Mouse (Mus musculus): ENCODE measurements around the gene Tcf3.

Gene Tcf3

DNA sequence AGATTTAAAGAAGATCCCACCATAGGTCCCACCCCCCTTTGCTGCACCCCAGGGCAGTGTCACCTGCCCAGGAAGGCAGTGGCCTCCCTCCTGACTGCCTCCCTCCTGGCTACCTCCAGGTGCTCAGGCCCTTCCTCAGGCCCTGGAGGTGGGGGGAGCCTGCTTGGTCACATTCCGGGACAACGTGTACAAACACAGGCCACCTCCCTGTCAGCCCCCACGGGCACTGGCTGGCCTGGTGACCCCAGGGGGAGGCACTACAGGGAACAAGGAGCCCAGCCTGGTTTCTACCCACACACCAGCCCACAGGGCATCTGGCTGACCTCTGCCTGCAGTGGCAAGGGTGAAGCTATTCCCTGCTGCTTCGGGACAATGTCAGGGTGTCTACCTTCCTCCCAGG is 4.5 kb upstream of the Tcf3 start:
- no peak for DNase-seq (ENCODE audit: low read depth, low spot score)

DNA sequence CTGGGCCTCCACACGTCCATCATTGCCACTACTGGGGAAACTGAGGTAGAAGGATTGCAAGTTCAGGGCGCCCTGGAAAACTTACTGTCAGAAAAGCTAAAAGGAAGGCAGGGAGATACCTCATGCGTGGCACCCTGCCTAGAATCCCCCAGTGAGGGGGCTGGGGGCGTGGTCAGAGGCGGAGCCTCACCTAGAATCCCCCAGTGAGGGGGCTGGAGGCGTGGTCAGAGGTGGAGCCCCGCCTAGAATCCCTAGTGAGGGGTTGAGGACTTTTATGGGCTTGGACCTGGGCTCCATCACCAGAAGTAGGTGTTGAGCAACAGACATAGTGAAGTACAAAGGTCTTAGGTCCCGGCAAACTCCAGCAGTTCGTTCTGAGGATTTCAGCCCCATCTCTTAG is 2.8 kb upstream of the Tcf3 start:
- DNase-seq (ENCODE audit: low read depth, low spot score) = no peak

DNA sequence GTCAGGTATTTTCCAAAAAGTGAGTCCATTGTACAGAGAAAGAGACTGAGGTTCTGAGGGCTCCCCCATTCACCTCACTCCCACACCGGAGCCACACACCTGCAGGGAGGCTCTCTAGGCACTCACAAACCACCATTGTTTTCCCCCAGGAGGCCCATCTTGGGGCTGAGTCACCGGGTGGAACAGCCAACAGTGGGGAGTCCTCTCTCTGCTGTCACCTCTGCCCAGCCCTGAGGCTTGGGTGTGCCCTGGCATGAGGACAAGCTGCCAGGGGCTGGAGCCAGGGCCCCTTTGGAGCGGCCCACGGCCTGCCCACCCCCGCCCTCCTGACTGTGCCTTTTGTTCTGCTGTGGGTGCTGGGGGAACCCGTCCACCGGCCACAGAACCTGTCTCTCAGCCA is 2.3 kb upstream of the Tcf3 start:
- no peak for DNase-seq (ENCODE audit: low read depth, low spot score)

DNA sequence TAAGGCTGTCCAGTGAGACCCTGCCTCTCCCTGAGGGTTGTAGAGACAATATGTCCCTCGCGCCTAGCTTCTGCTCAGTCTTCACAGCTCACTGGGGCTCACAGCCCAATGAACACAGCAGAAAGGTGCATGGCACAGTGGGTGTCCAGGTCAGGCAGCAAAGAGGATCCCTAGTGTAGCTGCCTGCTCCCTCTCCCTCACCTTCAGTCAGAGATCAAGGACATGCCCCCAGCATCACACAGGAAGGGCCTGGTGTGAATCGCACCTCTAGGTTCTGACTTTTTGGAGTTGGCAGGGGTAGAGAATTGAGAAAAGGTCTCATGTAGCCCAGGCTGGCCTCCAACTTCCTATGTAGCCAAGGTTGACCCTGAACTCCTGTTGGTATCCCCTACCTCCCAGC is 1.4 kb upstream of the Tcf3 start:
- DNase-seq (ENCODE audit: low read depth, low spot score) = no peak

DNA sequence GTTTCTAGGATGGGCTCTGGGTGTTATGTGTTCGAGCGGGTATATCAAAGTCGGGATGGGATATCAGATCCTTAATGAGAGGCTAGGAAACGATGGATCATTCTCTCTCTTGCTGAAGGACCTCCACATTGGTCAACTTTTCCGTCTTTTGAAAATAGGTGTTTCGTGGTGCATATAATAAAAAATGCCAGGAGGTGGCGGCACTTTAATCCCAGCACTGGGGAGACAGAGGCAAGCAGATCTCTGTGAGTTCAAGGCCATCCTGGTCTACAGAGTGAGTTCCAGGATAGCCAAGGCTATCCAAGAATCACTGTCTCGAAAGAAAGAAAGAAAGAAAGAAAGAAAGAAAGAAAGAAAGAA is 766 bp upstream of the Tcf3 start:
- no peak for DNase-seq (ENCODE audit: low read depth, low spot score)

DNA sequence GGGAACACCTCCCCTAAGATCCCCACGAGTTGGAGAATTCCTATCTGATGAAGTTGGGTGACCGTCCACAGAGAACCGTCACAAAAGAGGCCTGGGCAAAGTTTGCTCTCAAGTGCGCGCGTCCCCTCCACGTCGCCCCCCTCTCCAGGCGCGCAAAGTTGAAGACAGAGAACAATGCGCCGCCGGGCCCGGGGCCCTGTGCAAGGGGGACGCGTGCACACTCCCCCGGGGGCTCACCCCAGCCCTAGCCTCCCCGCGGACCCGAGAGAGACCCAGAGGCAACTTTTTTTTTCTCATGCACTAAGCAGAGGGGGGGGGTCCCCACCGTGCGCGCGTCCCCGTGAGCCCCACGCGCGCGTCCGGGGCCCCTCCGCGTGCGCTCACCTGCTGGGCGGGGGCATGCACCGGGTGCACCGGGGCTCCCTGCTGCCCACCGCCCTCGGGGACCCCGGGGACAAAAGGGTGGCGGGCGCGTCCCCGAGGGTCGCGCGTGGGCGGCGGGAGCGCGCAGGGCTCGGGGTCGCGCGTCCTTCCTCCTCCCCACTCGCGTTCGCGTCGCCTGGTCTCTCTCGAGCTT is 423 bp downstream of the Tcf3 start:
- DNase-seq (ENCODE audit: low read depth, low spot score) = no peak

DNA sequence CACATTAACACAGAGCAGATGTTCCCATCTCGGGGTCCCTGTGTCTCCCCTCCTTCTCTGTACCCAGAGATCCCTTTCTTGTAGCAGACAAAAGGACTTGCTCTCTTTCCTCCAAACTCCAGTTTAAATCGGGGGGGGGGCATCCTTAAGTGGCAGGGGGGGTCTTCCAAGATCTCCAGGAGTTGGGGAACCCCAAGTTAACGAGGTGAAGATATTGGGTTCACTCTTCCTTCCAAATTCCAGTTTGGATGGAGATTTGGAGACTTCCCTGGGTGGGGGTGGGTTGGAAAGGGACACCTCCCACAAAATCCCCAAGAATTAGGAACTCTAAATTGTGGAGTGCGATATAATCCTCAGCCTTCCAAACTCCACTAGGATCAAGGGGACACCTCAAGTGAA is 1.1 kb downstream of the Tcf3 start:
- no peak for DNase-seq (ENCODE audit: low read depth, low spot score)

DNA sequence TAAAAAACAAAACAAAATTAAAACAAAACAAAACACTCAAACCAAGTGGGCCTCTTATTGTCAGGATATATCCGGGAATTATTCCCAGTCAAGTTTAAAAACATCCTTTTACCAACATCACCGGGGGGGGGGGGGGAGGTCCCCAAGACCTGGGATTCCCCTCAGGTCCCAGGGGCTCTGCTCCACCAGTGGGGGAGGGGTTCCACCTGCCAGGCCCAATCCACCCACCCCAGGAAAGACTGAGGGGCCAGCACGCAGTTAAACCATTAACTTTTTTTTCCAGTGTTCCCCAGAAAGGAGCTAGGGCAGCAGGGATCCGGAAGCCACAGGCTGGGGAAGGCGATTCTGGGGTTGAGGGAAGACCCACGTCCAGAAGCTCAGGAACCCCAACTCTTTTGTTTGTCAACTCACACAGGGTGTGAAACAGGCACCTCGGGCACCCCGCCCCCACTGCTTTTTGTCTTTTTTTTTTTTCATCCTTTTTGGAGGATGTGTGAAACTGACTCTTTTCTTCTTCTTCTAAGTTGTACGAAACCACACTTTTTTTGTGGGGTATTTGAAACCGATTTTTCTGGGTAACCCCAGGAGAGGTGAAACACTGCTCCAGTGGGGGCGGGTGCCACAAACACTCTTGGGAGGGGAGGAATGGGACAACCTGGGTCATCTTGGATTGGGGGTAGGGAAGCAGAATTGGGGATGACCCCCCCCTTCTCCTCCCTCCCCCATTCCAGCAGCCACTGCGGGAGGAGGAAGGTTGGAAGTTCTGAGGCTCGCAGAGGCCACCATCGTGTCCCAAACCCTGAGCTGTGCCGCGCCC is 1.7 kb downstream of the Tcf3 start:
- DNase-seq (ENCODE audit: low read depth, low spot score) = no peak

DNA sequence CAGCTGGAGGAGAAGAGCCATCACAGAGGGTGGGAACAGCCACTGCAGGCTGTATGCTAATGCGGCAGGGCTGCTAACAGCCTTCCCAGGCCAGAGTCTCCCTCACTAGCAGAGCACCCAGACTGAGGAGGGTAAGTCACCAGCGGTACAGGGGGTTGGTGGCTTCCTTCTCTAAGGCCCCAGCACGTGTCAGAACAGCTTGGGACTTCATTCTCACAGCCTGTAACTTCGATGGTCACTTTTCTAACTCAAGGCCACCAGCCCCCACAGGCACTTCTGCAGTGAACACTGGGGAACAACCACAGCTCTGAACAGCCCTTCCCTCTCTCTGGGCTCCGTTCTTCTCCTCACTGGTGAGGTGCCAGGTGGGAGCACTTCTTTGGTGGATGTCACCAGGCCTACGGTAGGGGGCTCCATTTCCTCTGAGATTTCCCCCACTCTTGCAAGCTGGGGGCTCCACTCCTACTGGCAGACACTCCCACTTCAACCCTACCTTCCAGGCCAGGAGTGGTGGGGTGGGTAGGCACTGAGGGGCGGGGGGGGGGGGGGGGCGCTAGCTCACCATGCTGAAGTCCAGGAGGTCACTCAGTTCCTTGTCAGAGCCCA is 3.0 kb downstream of the Tcf3 start:
- no peak for DNase-seq (ENCODE audit: low read depth, low spot score)

DNA sequence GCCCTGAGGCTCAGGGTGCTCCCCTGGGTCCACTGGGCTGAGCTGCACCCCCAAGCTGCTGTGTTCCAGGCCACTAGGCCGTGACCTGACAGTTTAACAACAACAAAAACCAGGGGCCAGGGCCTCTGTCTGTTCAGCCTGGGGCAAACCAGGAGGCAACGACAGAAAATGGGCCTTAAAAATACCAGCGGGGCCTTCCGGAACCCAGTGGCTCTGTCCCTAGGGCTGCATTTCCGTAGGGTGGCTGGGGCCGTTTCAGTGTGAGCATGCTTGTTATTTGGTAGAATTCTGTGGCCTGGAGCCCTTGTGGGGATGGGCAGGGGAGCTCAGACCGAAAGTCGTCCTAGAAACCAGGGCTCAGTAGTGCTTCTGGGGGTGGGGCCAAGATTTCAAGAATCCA is 3.6 kb downstream of the Tcf3 start:
- no peak for DNase-seq (ENCODE audit: low read depth, low spot score)

DNA sequence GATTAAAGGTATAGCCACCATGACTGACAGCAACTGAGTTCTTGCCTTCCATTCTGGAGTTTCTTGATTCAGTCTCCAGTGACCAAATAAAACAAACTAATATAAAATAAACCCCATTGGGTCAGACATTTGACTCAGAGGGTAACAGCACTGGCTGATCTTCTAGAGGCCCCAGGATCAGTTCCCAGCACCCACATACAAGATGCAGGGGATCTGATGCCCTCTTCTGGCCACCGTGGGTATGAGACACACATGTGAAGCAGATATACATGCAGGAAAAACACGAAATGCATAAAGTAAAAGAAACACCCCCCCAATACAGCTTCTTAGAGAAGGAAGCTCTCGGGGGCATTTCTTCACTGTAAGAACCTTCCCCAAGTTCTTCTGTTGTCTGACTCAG is 8.4 kb downstream of the Tcf3 start:
- DNase-seq (ENCODE audit: low read depth, low spot score) = no peak

DNA sequence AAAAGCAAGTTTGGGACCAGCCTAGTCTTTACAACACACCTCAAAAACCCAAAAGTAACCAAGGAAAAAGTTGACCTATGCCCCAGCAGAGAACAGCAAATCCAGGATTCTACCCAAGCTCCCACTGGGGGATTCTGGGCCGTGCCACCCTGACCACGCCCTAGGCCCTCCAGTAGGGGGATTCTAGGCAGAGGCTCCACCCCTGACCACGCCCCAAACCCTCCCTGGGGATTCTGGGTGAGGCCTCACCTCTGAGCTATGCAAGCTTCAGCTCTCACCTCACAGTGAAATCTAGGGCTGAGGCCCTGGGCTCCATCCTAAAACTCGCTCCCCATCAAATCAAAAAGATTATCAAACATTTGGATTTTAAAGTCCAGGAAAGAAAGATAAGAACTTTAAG is 9.9 kb downstream of the Tcf3 start:
- DNase-seq (ENCODE audit: low read depth, low spot score) = no peak

DNA sequence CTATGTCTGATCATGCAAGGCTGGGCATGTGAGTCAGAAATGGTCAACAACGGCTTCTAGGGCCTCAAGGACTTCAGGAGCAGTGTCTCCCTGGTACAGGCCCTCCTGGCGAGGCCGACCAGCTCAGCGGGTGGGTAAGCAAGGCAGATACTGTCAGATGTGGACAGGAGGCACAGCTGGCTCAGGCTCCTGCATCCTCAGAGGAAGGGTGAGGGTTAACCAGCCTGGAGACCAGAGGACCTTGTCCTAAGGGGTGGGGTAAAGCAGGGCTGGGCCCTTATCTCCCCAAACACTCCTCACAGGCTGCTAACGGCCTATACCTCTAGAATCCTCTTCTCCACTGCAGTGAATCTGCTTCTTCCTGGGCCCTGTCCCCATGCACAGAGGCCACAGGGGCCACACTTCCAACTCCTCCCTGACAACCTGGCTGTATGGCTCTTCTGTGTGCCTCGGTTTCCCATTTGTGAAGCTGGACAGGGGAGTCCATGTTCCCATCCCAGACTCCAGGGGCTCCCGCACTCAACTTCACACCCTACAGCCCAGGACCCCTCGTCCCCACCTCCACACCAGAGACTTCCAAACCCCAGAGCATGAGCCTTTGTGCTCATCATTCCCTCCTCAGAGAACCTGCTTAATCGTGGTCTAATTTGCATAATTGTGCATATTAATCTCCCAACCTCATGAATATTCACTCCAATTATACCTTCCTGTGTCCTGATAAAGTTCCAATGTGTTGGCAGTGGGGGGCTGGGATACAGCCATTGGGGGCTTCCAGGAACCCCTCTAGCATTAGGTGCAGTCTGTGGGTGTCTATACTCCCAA is 11.6 kb downstream of the Tcf3 start:
- DNase-seq (ENCODE audit: low read depth, low spot score) = no peak

DNA sequence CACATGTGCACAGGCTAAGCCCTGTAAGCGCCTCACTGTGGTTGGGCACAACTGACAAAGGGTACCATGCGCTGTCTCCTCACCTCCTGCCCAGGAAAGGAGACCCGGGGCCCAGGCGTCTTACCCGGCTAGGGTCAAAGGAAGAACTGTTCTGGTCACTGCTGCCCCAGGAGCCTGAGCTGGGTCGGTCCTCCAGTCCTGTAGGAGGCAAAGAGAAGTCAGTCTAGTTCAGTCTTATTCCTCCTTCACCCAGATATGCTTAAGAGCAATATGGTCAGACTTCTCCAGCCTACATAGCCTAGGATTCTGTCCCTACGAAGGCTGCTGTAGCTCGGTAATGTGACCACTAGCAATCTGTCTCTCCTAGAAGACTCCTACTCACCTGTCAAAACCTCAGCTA is 12.2 kb downstream of the Tcf3 start:
- DNase-seq (ENCODE audit: low read depth, low spot score) = no peak

DNA sequence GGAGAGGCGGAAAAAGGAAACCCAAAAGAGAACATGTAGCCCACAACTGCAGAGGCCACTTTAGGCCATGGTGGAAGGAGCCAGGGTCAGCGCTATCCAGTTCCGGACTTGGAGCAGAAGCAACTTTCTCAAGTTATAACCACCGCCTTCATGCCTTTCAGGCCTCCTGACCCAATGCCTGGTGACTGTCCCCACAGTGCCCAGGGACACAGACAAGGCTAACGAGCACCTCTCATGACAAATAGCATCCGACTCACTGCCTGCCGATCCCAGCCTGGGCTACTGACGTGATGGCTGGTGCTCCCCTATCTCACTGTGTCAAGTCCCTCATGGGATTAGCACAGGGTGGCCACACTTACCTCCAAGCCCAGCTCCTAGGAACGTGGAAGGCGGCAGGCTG is 12.7 kb downstream of the Tcf3 start:
- no peak for DNase-seq (ENCODE audit: low read depth, low spot score)

DNA sequence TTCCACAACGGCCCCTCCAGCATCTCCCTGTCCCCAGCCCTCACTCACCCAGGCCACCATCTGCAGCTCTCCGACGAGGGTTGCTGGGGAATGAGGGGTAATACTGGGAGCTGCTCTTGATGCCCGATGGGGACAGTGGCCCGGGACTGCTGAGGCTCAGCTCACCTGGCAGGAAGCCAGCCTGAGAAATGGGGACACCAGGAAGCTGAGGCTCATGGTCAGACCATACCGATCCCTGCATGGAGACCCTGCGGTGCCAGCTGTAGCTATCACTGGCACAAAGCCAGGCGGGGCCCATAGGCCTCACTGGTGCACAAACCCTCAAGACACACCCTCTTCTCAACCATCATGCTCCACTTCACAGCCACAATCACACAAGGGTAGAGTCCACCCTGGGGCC is 14.0 kb downstream of the Tcf3 start:
- DNase-seq (ENCODE audit: low read depth, low spot score) = no peak

DNA sequence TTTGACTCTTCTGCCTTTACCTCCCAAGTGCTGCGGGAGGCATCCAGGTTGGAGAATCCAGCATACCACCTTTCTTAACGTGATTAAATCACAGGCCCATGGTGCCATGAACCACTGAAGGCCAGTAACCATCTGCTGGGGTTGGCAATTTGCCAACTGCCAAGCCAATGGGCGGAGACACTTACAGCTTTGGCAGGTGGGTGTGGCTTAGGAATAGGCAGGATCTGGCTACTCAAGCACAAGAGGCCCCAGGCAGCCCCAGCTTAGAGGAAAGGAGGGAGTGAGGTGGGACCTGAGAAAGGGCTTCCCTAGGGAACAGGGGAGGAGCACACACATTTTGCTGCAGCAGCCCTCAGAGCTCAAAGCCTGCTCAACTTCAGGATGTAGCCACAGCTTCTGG is 15.1 kb downstream of the Tcf3 start:
- DNase-seq (ENCODE audit: low read depth, low spot score) = no peak

DNA sequence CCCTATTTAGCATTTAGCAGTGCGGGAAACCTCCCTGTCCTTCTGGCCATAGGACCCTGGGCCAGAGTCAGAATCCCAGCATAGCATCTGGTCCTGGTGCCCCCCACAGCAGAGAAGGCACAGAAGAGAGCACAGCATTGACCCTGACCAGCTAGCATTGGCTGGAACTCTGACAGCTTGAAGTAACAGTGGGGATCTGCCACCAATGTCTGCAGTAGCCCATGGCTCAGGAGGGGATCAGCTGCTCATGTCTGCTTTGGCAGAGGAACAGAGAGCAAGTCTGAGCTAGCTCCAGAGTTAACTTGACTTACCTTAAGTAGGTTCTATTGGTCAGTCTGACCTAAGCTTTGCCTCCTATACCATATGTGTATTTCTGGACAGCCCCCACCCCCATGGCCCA is 15.6 kb downstream of the Tcf3 start:
- DNase-seq (ENCODE audit: low read depth, low spot score) = no peak

DNA sequence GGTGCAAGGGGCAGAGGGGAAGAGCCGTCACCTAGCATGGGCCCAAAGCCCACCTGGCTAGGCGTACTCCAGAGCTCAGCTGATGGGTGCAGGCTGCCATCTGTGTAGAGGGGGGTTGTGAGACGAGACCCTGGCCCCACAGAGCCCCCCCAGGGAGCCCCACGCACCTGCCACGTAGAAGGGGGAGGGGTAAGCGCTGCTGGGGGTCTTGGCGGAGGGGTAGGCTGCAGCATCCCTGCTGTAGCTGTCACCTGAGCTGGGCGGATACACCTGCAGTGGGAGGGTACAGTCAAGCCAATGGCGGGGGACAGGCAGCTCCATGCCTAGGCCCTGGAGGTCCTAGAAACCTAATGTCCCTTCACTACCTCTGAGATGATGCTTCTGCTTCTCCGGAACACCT is 16.1 kb downstream of the Tcf3 start:
- DNase-seq (ENCODE audit: low read depth, low spot score) = no peak

DNA sequence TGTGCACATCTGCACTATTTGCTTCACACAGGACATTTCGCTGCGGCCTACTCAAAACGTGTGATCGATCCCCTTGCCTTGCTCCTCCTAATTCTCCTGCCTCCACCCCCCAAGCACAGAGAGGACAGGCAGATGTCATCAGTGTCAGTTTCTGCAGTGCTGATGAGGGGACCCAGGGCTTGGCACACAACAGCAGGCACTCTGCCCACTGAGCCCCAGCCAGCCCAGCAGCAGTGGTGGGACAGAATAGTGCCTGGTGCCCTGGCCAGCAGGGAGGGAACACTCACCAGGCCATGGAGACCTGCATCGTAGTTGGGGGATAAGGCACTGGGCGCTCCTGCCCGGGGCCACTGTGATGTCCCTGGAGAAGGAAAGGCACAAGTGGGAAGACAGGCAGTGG is 17.9 kb downstream of the Tcf3 start:
- DNase-seq (ENCODE audit: low read depth, low spot score) = no peak

DNA sequence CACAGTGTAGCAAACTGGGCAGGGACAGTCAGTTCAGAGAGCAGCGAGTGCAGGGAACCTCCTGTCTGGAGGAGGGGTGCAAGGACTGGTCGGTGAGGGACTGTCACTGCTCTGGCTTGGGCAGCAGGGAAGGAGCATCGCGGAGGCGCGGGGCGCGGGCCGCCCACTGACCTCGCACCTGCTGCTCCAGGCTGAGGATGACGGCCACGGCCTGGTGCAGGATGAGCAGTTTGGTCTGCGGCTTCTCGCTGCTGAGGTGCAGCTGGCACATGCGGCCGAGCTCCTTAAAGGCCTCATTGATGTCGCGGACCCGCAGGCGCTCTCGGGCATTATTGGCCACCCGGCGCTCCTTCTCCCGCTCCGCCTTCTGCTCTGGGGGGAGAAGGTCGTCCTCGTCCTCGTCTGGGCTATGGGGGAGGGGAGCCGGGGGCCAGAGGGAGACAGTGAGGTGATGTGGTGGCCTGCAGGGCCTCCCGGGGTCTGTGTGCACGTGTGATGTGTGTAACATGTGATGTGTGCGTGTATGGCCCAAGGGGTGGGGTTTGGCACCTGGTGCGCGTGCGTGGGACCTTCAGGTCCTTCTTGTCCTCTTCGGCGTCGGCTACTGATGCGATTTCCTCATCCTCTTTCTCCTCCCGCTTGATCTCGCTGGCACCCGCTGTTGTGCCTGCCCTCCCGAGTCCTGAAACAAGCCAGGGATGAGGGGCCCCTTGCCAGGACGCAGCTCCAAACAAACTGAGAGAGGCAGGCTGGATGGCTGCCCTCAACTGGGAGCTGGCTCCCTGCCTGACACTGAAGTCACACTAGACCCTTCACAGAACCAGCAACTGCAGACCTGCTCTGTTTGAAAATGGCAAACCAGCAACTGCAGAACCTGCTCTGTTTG is 20.5 kb downstream of the Tcf3 start:
- no peak for DNase-seq (ENCODE audit: low read depth, low spot score)

DNA sequence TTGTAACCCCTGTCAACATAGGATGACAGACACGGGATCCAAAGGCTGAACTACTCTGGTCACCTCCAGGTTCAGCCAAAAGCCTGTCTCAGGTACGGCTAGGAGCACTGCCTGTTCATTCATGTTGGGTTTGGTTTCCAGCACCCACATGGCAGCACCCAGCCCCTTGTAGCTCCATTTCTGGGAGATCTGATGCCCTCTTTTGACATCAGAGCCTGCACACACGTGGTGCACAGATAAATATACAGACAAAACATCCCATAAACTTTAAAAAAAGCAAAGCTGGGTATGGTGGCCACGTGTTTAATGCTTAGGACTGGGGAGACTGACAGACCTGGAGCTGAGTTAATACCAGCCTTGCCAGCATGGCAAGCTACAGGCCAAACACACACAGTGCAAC is 25.5 kb downstream of the Tcf3 start:
- no peak for DNase-seq (ENCODE audit: low read depth, low spot score)
